Mouse (Mus musculus) heart, adult 10 weeks (tissue): Measurements from ENCODE around the gene Mettl8. TPM values are rescaled to one million over a fixed set of nuclear protein-coding genes. Genes with fewer than 3 reads are reported as not detected.

ENCODE experiments used
- polyA plus RNA-seq: library from polyadenylated mRNA; stranded (reverse); fragments of 350-450 nt; fragmentation: Illumina TruSeq; extraction: RNeasy Lipid Tissue Mini Kit (QIAGEN cat#74804); gene quantifications from one replicate; pipeline ENCODE4 v1.2.3, GENCODE M21; 2014; ENCODE audit warnings: low read depth, low replicate concordance

Mettl8 gene
- polyA plus RNA-seq = 7.1 TPM

GRCm38 (mm10) chr2:71055300-71056114, at the start of gene Mettl8, which contains the start of gene Dcaf17:
TSS of gene Mettl8 (minus strand) at chr2:71055583.
TSS of gene Dcaf17 (plus strand) at chr2:71055328.

Other genes with a start within 250 kb of the Mettl8 start
- gene Tlk1, start 229.9 kb downstream of the Mettl8 start, polyA plus RNA-seq = 25.3 TPM
- gene Dcaf17, start 255 bp downstream of the Mettl8 start, polyA plus RNA-seq = 5.3 TPM
- 2.4 TPM for gene Cybrd1, start 62.3 kb upstream of the Mettl8 start, polyA plus RNA-seq
- 60.1 TPM for gene Dync1i2, start 156.1 kb upstream of the Mettl8 start, polyA plus RNA-seq